Comparison of ENCODE assay signal across 27 mouse cellular contexts in the genomic region with DNA sequence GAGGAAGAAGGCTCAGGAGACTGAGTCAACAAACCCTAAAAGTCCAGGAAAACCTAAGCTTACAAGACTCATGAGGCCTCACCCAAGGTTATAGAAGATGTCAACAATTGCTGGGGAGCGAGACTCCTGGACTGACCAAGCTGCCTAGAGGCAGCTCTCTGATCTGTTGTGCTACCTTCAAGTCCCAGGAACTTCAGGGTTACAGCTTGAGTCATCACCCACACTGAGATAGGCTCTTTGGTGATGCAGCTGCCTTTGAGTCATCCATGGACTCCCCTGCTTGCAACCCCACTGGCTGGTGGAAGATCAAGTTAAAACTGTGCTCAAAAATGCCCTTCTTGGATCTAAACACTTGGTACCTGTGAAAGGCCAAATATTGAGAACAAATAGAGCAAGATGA. TPM values are rescaled to one million over a fixed set of nuclear protein-coding genes. Genes with fewer than 3 reads are reported as not detected.
DNase-seq lines count a peak whose midpoint lies in the region; ATAC-seq lines count a peak whose summit lies in the region.
"Had no signal": no experiment of that assay in that cellular context is flagged by ENCODE, and none has a peak within 500 bp of the region (broad histone marks: within the 10 kb centered on the region; RNA-seq: fewer than 3 reads in every experiment).

No protein-coding gene starts in this region.

- H3K4me1 ChIP-seq in heart, embryonic 10.5 days, result no peaks in the 10 kb centered on the region
- H3K4me1 ChIP-seq: embryonic facial prominence, embryonic 12.5 days; forebrain, embryonic 15.5 days; heart, embryonic 15.5 days; intestine, embryonic 15.5 days had no signal

- no peak for ATAC-seq in megakaryocyte, adult 5-6 weeks (ENCODE audit: poor library complexity, severe bottlenecking)
- ATAC-seq: CD4-positive, CD25-positive, alpha-beta regulatory T cell, adult 4 months; forebrain, embryonic 15.5 days; intestine, embryonic 15.5 days had no signal

- H3K4me3 ChIP-seq in heart, embryonic 10.5 days, result no peak overlapping the region
- H3K4me3 ChIP-seq: embryonic facial prominence, embryonic 12.5 days; forebrain, embryonic 15.5 days; heart, embryonic 15.5 days; intestine, embryonic 15.5 days had no signal

- H3K36me3 ChIP-seq in heart, embryonic 10.5 days, result no peaks in the 10 kb centered on the region
- H3K36me3 ChIP-seq: embryonic facial prominence, embryonic 12.5 days; forebrain, embryonic 15.5 days; G1E; heart, embryonic 15.5 days; intestine, embryonic 15.5 days had no signal

- H3K27ac ChIP-seq in heart, embryonic 10.5 days, result no peak overlapping the region
- H3K27ac ChIP-seq: embryonic facial prominence, embryonic 12.5 days; forebrain, embryonic 15.5 days; heart, embryonic 15.5 days; hindbrain, embryonic 14.5 days; intestine, embryonic 15.5 days had no signal

- WGBS in heart, embryonic 10.5 days, result 76% methylated on average over 1 of the region's 1 CpGs

- DNase-seq in adrenal gland, postnatal 14 days, result peak; percentile 25
- DNase-seq in adrenal gland, postnatal 4 days (ENCODE audit: low spot score in 2 of 2), result no peak
- peak; percentile 28 for DNase-seq in A20 (ENCODE audit: low read depth, low spot score)
- DNase-seq in adrenal gland, postnatal 36 days, result peak; percentile 21 to 32
- DNase-seq in heart, embryonic 10.5 days (ENCODE audit: low spot score), result no peak
- no peak for DNase-seq in testis, postnatal 14 days (ENCODE audit: low spot score)
- DNase-seq: cerebellum, adult 11 months; cerebellum, adult 8-10 months; cerebellum, postnatal 14 days; gastrocnemius, postnatal 10 days; heart, adult 18-20 months; heart, postnatal 14 days; kidney, adult 18-20 months had no signal

- no peaks in the 10 kb centered on the region for H3K27me3 ChIP-seq in heart, embryonic 10.5 days (ENCODE audit: insufficient read depth, poor library complexity, severe bottlenecking)
- H3K27me3 ChIP-seq: embryonic facial prominence, embryonic 12.5 days; forebrain, embryonic 15.5 days; heart, embryonic 15.5 days; intestine, embryonic 15.5 days had no signal

- H3K9me3 ChIP-seq in heart, embryonic 10.5 days, result no peaks in the 10 kb centered on the region
- H3K9me3 ChIP-seq: embryonic facial prominence, embryonic 12.5 days; forebrain, embryonic 15.5 days; heart, embryonic 15.5 days; intestine, embryonic 15.5 days had no signal

RNA-seq across cellular contexts. Expression of a gene that starts 36.7 kb away (rescaled TPM):
- 2.1 and 2.2 TPM in 2 replicates for total RNA-seq in adrenal gland, postnatal 14 days (2021)
- 1 to 10 TPM in 1 of 2 experiments, under 1 TPM in 1; 0.67 to 1.2 TPM for total RNA-seq in adrenal gland, postnatal 4 days (2021)
- 1 to 10 TPM; 2.6 TPM for total RNA-seq in adrenal gland, postnatal 36 days (2021)
- polyA plus RNA-seq in heart, embryonic 10.5 days (2016; fragmentation: Nextera tagmentation; extraction: Ambion mirVana), result not detected in 2 replicates
- total RNA-seq in megakaryocyte, adult 5-6 weeks (2015), result not detected in 2 replicates
- not detected in 2 replicates for total RNA-seq in megakaryocyte, adult 5-6 weeks (2017)
- total RNA-seq: common myeloid progenitor, adult 5-6 weeks; G1E; gastrocnemius, postnatal 4 days; hematopoietic stem cell, adult 5-6 weeks had no signal
- polyA plus RNA-seq: CD4-positive, CD25-positive, alpha-beta regulatory T cell, adult 4 months; embryonic facial prominence, embryonic 12.5 days; forebrain, embryonic 11.5 days; forebrain, embryonic 15.5 days; G1E; heart, embryonic 11.5 days; heart, embryonic 15.5 days; hindbrain, embryonic 14.5 days; intestine, embryonic 15.5 days; kidney, embryonic 14.5 days had no signal

RNA-seq across cellular contexts. Expression of a gene that starts 53.1 kb away (rescaled TPM):
- 3.0 and 3.8 TPM in 2 replicates for total RNA-seq in adrenal gland, postnatal 14 days (2021)
- total RNA-seq in adrenal gland, postnatal 4 days (2021), result 1 to 10 TPM in 1 of 2 experiments, under 1 TPM in 1; 0.82 to 1.5 TPM
- 10 to 100 TPM in 1 of 2 experiments, 1 to 10 TPM in 1; 4.8 to 10.3 TPM for total RNA-seq in adrenal gland, postnatal 36 days (2021)
- polyA plus RNA-seq in heart, embryonic 10.5 days (2016; fragmentation: Nextera tagmentation; extraction: Ambion mirVana), result 1.5 and 1.9 TPM in 2 replicates
- total RNA-seq in megakaryocyte, adult 5-6 weeks (2015), result not detected in 2 replicates
- 0.41 TPM in 1 of 2 replicates, not detected in the other for total RNA-seq in megakaryocyte, adult 5-6 weeks (2017)
- total RNA-seq: common myeloid progenitor, adult 5-6 weeks; hematopoietic stem cell, adult 5-6 weeks had no signal
- polyA plus RNA-seq: G1E had no signal

Comparison
In these comparisons a context has a peak if more than half of its experiments do, and no peak if none do; other contexts are left out.
1. DNase-seq: peak in adrenal gland, postnatal 14 days (single experiment), A20 (single experiment) and adrenal gland, postnatal 36 days (2 of 2); none in adrenal gland, postnatal 4 days (0 of 2), heart, embryonic 10.5 days (single experiment) and testis, postnatal 14 days (single experiment).